Mouse (Mus musculus) limb, embryonic 15.5 days (tissue): ENCODE data around the gene Mmp23. TPM values are rescaled to one million over a fixed set of nuclear protein-coding genes. Genes with fewer than 3 reads are reported as not detected.
"Not testable (repeated sequence)": the region's sequence is repeated elsewhere in the genome, so short reads cannot be mapped to it uniquely, and the experiment has no call there.

ENCODE experiments used
- ATAC-seq: fragments of 200-750 bp; cut with Nextera tagmentation; 2 replicates; pipeline ENCODE4 v1.8.0; 2017; ENCODE audit warnings: low read depth, moderate TSS enrichment; ENCODE audit not compliant: insufficient number of reproducible peaks, low FRiP score, low TSS enrichment
- H3K27ac ChIP-seq: fragments of 300-500 bp; sonication (generic); 2 replicates; pipeline ENCODE4 v1.5.1; 2015; ENCODE audit warnings: moderate library complexity, mild to moderate bottlenecking, inconsistent platforms
- H3K27me3 ChIP-seq: fragments of 300-500 bp; sonication (generic); 2 replicates; pipeline ENCODE4 v1.6.1; 2015; ENCODE audit warnings: inconsistent platforms
- H3K36me3 ChIP-seq: fragments of 300-500 bp; sonication (generic); 2 replicates; pipeline ENCODE4 v1.6.1; 2015; ENCODE audit warnings: inconsistent platforms
- H3K4me1 ChIP-seq: fragments of 300-500 bp; sonication (generic); 2 replicates; pipeline ENCODE4 v1.6.1; 2015; ENCODE audit warnings: inconsistent platforms
- H3K4me2 ChIP-seq: fragments of 300-500 bp; sonication (generic); 2 replicates; pipeline ENCODE4 v1.6.1; 2015; ENCODE audit warnings: mild to moderate bottlenecking, inconsistent platforms
- H3K4me3 ChIP-seq: fragments of 300-500 bp; sonication (generic); 2 replicates; pipeline ENCODE4 v1.5.1; 2015; ENCODE audit warnings: mild to moderate bottlenecking, inconsistent platforms
- H3K9ac ChIP-seq: fragments of 300-500 bp; sonication (generic); 2 replicates; pipeline ENCODE4 v1.6.1; 2015; ENCODE audit warnings: inconsistent platforms
- H3K9me3 ChIP-seq: fragments of 300-500 bp; sonication (generic); 2 replicates; pipeline ENCODE4 v1.6.1; 2016; ENCODE audit warnings: inconsistent platforms
- WGBS: fragments of 180-500 bp; shearing (Covaris S2); methylation state at CpG from one replicate; pipeline ENCODE4 v1.1.7; 2015; 5-methylcytosine and 5-hydroxymethylcytosine counted together
- polyA plus RNA-seq: library from polyadenylated mRNA; unstranded; fragments of >200 nt; fragmentation: Nextera tagmentation; extraction: Ambion mirVana; gene quantifications from 2 replicates; pipeline ENCODE4 v1.2.1, GENCODE M21; 2015

Mmp23 gene
- polyA plus RNA-seq, 1 experiment from 2014 or later: 23.7 TPM

- Histone ChIP-seq H3K27ac (peak overlapping the region; percentile 33; the same call in 1 of the 2 replicates), H3K4me3 (peak overlapping the region; percentile 46), H3K27me3 (peaks cover 62% of the 10 kb centered on the region), H3K9me3 (no peaks in the 10 kb centered on the region), H3K4me1 (peaks cover 43% of the 10 kb centered on the region), H3K36me3 (peaks cover 59% of the 10 kb centered on the region), H3K4me2 (peak overlapping the region; percentile 92), H3K9ac (peak overlapping the region; percentile 57)
- 3% methylated on average over 31 of the region's 31 CpGs for WGBS
- ATAC-seq: 0 out of 2 replicates have a peak, but pooled peaks have one; percentile 30
These were observed 433 bp upstream of the Mmp23 start for GRCm38 (mm10) chr4:155653451-155654182.

GRCm38 (mm10) chr4:155652283-155653085 lies 700 bp downstream of the Mmp23 start:
- Histone ChIP-seq H3K27ac (peak overlapping the region; percentile 33; the same call in 1 of the 2 replicates), H3K27me3 (peaks cover 62% of the 10 kb centered on the region), H3K4me3 (peak overlapping the region; percentile 46), H3K9me3 (no peaks in the 10 kb centered on the region), H3K36me3 (peaks cover 60% of the 10 kb centered on the region), H3K4me2 (peak overlapping the region; percentile 92), H3K9ac (peak overlapping the region; percentile 57), H3K4me1 (peaks cover 43% of the 10 kb centered on the region)
- WGBS: 22% methylated on average over 36 of the region's 36 CpGs
- no peak for ATAC-seq

- H3K9ac ChIP-seq: no peak overlapping the region
- H3K4me1 ChIP-seq: peaks cover 43% of the 10 kb centered on the region
- peaks cover 62% of the 10 kb centered on the region for H3K27me3 ChIP-seq
- peaks cover 59% of the 10 kb centered on the region for H3K36me3 ChIP-seq
- H3K27ac ChIP-seq: no peak overlapping the region
- H3K4me3 ChIP-seq: no peak overlapping the region
- ATAC-seq: no peak
- WGBS: 61% methylated on average over 15 of the region's 15 CpGs
- no peaks in the 10 kb centered on the region for H3K9me3 ChIP-seq
- H3K4me2 ChIP-seq: no peak overlapping the region
These were observed 1.5 kb downstream of the Mmp23 start for GRCm38 (mm10) chr4:155651553-155652269.

- Histone ChIP-seq H3K9me3 (no peaks in the 10 kb centered on the region), H3K4me1 (peaks cover 30% of the 10 kb centered on the region), H3K4me2 (no peak overlapping the region), H3K27me3 (peaks cover 40% of the 10 kb centered on the region), H3K9ac (no peak overlapping the region), H3K27ac (no peak overlapping the region), H3K36me3 (peaks cover 66% of the 10 kb centered on the region), H3K4me3 (no peak overlapping the region)
- no peak for ATAC-seq
- 87% methylated on average over 11 of the region's 11 CpGs for WGBS
These were observed 3.8 kb downstream of the Mmp23 start for GRCm38 (mm10) chr4:155649355-155649754.

DNA sequence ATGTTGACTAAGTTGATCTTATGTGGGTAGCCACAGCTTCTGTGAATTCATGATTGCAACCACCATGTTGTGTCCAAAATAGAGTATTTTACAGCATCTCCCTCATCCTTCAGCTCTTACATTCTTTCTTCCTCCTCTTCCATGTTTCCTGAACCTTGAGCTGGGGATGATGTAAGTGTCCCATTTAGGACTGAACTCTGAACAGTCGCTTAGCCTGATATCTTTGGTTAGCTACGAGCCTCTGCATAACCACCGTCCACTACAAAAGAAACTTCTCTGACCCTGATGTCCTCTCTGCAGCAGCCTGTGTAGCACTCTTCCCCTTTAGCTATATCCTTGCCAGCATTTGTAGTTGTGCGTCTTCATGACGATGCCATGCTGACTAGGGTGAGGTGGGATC lies 7.5 kb downstream of the Mmp23 start:
- no peak overlapping the region for H3K4me3 ChIP-seq
- H3K36me3 ChIP-seq: peaks cover 90% of the 10 kb centered on the region
- no peak overlapping the region for H3K4me2 ChIP-seq
- ATAC-seq: no peak
- no peaks in the 10 kb centered on the region for H3K4me1 ChIP-seq
- no peaks in the 10 kb centered on the region for H3K9me3 ChIP-seq
- H3K27me3 ChIP-seq: peaks cover 4% of the 10 kb centered on the region; the same call in 1 of the 2 replicates
- 97% methylated on average over 5 of the region's 5 CpGs for WGBS
- H3K9ac ChIP-seq: no peak overlapping the region
- no peak overlapping the region for H3K27ac ChIP-seq

DNA sequence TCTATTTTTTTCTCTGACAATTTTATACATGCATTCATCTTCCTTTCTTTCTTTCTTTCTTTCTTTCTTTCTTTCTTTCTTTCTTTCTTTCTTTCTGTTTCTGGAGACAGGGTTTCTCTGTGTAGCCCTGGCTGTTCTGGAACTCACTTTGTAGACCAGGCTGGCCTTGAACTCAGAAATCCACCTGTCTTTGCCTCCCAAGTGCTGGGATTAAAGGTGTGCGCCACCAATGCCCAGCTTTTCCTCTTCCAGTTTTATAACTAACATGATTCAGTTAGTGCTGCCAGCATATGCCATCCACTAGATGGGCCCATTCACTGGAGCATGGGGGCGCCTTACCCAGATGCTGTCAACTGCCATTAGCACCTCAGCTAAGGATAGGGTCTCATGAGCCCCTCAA lies 7.9 kb downstream of the Mmp23 start, which contains the start of gene Gm10563:
TSS of gene Gm10563 (minus strand) at position 101 of the 400 bp plus-strand sequence.
- not testable (repeated sequence) for H3K27me3 ChIP-seq, H3K4me3 ChIP-seq, H3K4me1 ChIP-seq, H3K9me3 ChIP-seq, H3K9ac ChIP-seq, ATAC-seq, H3K4me2 ChIP-seq, H3K27ac ChIP-seq
- WGBS: 86% methylated on average over 2 of the region's 2 CpGs
- peaks cover 90% of the 10 kb centered on the region for H3K36me3 ChIP-seq

DNA sequence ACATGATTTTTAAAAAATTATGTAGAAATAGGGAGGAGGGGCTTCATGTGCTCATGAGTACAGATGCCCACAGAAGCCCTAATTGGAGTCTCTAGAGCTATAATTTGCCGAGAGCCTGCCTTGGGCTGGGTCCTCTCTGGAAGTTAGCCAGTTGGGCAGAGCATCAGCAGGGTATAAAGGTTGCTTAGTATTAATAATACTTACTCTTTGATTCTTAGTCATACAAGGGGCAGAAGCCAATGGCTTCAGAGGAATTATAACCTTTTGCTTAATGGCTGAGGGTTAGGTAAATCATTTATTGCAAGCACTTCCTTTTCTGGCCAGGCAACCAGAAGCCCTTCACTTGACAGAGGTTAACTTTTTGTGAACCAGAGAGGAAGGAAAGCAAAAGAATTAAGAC lies 9.7 kb downstream of the Mmp23 start:
- H3K4me1 ChIP-seq: no peaks in the 10 kb centered on the region
- H3K4me2 ChIP-seq: no peak overlapping the region
- no peak for ATAC-seq
- H3K27ac ChIP-seq: no peak overlapping the region
- 92% methylated on average over 1 of the region's 1 CpGs for WGBS
- H3K9ac ChIP-seq: no peak overlapping the region
- no peak overlapping the region for H3K4me3 ChIP-seq
- no peaks in the 10 kb centered on the region for H3K9me3 ChIP-seq
- H3K27me3 ChIP-seq: no peaks in the 10 kb centered on the region
- peaks cover 85% of the 10 kb centered on the region for H3K36me3 ChIP-seq

GRCm38 (mm10) chr4:155635766-155636499 lies 17.3 kb downstream of the Mmp23 start:
- no peak overlapping the region for H3K9ac ChIP-seq
- H3K9me3 ChIP-seq: no peaks in the 10 kb centered on the region
- no peak overlapping the region for H3K4me2 ChIP-seq
- H3K4me3 ChIP-seq: no peak overlapping the region
- H3K27ac ChIP-seq: no peak overlapping the region
- no peaks in the 10 kb centered on the region for H3K4me1 ChIP-seq
- peaks cover 84% of the 10 kb centered on the region for H3K36me3 ChIP-seq
- no peak for ATAC-seq
- H3K27me3 ChIP-seq: no peaks in the 10 kb centered on the region

DNA sequence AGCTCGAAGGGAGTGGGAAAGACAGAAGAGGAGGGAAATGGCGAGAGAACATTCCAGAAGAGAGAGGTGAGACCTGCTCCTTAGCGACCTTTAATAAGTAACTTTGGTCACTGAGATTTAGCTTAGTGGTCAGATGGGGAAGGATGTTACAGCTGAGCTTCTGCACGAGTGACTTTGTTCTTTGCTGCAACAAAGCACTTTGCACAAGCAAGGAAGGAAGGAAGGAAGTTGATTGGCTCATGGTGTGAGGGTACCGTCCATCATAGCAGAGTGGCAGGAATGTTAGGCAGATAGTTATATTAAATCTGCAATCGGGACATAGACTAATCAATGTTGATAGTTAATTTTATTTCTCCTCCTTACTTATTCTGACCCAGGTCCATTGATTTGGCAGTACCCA lies 22.9 kb downstream of the Mmp23 start:
- H3K27me3 ChIP-seq: no peaks in the 10 kb centered on the region
- H3K9me3 ChIP-seq: no peaks in the 10 kb centered on the region
- no peak overlapping the region for H3K4me2 ChIP-seq
- no peak overlapping the region for H3K4me3 ChIP-seq
- H3K9ac ChIP-seq: no peak overlapping the region
- H3K27ac ChIP-seq: no peak overlapping the region
- peaks cover 1% of the 10 kb centered on the region; the same call in 1 of the 2 replicates for H3K4me1 ChIP-seq
- 87% methylated on average over 6 of the region's 6 CpGs for WGBS
- ATAC-seq: no peak
- H3K36me3 ChIP-seq: peaks cover 68% of the 10 kb centered on the region

DNA sequence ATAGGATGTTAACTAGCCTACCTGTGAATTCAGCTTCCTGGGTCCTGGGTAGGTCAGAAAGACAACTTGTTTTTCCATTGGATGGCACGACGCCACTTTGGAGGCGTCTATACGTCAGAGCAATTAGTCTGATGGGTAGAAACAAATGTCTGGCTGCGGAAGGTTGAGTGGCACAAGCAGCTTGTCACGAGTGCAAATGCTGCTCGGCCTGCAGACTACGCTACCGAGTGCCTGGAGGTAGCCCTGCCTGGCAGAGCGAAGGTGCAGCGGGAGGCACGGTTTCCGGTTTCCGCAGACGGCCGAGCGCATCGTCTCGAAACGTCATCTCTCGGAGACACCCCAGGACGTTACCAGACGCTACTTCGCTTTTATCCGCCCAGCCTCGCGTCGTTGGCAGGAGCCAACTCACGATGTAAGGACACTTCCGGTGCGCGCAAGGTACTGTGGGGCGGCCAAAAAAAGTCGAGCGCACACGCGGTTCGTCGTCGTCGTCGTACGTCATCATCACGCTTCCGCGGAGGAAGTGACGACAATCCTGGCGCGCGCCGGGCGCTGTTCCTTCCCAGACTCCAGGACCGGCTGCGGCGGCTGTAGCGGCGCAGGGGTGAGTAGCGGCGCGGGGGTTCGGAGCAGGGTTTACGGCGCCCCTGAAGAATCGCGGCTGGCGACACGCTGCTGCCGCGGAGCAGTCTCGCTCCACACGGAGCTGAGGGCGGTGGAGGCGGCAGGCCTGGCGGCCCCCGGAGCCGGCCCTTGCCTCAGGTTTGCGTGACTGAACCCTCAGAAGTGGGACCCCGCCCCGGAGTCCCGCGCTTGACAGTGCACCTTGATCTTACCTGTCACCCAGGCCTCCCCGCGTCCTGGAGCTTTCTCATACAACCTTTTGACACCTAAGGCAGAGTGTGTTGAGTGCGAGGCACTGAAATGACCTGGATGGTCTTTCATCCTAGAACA lies 28.6 kb downstream of the Mmp23 start, which contains the start of gene Cdk11b:
TSS of gene Cdk11b (plus strand) at position 517 of the 954 bp plus-strand sequence.
- Histone ChIP-seq H3K36me3 (peaks cover 49% of the 10 kb centered on the region), H3K27me3 (no peaks in the 10 kb centered on the region), H3K4me2 (peak within 1 kb of the TSS; percentile 66), H3K9ac (peak within 1 kb of the TSS; percentile 82), H3K9me3 (no peaks in the 10 kb centered on the region), H3K4me3 (peak within 1 kb of the TSS; percentile 100), H3K4me1 (peaks cover 7% of the 10 kb centered on the region), H3K27ac (peak within 1 kb of the TSS; percentile 96)
- peak; percentile 100 for ATAC-seq
- WGBS: under 1% methylated on average over 83 of the region's 84 CpGs
